Mouse (Mus musculus) G1E (cell line): Measurements from ENCODE around the gene Rbp1. TPM values are rescaled to one million over a fixed set of nuclear protein-coding genes. Genes with fewer than 3 reads are reported as not detected.

Experiments
- ATAC-seq: 2 replicates; pipeline ENCODE4 v1.8.0; 2016; ENCODE audit warnings: mild to moderate bottlenecking; ENCODE audit not compliant: insufficient number of reproducible peaks, poor library complexity, low FRiP score, severe bottlenecking; ENCODE audit errors: extremely low read depth
- DNase-seq: peaks from one replicate; pipeline ENCODE4 v3.0.0; 2012; ENCODE audit warnings: low spot score
- H3K27me3 ChIP-seq: 2 replicates; pipeline ENCODE4 v1.6.1; 2012; ENCODE audit warnings: mild to moderate bottlenecking, low read length, inconsistent platforms; ENCODE audit not compliant: insufficient read depth
- H3K36me3 ChIP-seq: replicated peaks from 2 replicates; pipeline ENCODE3; 2012; ENCODE audit warnings: mild to moderate bottlenecking, inconsistent platforms
- H3K4me1 ChIP-seq: 2 replicates; pipeline ENCODE4 v1.6.1; 2012; ENCODE audit warnings: low read depth, low read length, inconsistent platforms, mixed read lengths; ENCODE audit not compliant: insufficient read depth
- H3K4me3 ChIP-seq: 2 replicates; pipeline ENCODE4 v1.5.1; 2012; ENCODE audit warnings: low read depth, mild to moderate bottlenecking, inconsistent platforms, low read length, moderate library complexity, mixed read lengths
- H3K9me3 ChIP-seq: replicated peaks from 2 replicates; pipeline ENCODE4 v1.6.1; 2012; ENCODE audit warnings: inconsistent platforms
- CTCF ChIP-seq: IDR thresholded peaks from 2 replicates; pipeline ENCODE4 v1.5.1; 2012; ENCODE audit warnings: low read depth, low read length, inconsistent platforms, mixed read lengths
- GATA1 ChIP-seq: IDR thresholded peaks from 2 replicates; pipeline ENCODE4 v1.6.1; 2012; ENCODE audit warnings: borderline replicate concordance, low read length, inconsistent platforms, mixed read lengths
- GATA2 ChIP-seq: IDR thresholded peaks from 2 replicates; pipeline ENCODE4 v1.6.1; 2012; ENCODE audit warnings: low read depth, low read length, inconsistent platforms, borderline replicate concordance
- POLR2AphosphoS5 ChIP-seq: IDR thresholded peaks from 2 replicates; pipeline ENCODE4 v1.6.1; 2012; ENCODE audit warnings: low read depth, low read length, inconsistent platforms; ENCODE audit not compliant: insufficient replicate concordance
- TAL1 ChIP-seq: conservative IDR thresholded peaks from 2 replicates; pipeline ENCODE4 v1.6.1; 2012; ENCODE audit warnings: low read depth, low read length, inconsistent platforms, mixed read lengths
- polyA plus RNA-seq: library from polyadenylated mRNA; stranded (reverse); fragments of >175 nt; gene quantifications from 2 replicates; pipeline ENCODE4 v1.2.3, GENCODE M21; 2012
- total RNA-seq, 2 experiments: library from RNA; stranded (forward) in 1 of 2; stranded (reverse) in 1 of 2; fragments of 200-1000 nt in 1 of 2; fragments of >200 nt in 1 of 2; fragmentation: Nextera tagmentation in 1 of 2; gene quantifications; 2 replicates each; pipeline ENCODE4 v1.2.3; 2014 to 2017

The Rbp1 gene
- total and polyA plus RNA-seq, 3 experiments: 0.05 TPM; not detected in 2

DNA sequence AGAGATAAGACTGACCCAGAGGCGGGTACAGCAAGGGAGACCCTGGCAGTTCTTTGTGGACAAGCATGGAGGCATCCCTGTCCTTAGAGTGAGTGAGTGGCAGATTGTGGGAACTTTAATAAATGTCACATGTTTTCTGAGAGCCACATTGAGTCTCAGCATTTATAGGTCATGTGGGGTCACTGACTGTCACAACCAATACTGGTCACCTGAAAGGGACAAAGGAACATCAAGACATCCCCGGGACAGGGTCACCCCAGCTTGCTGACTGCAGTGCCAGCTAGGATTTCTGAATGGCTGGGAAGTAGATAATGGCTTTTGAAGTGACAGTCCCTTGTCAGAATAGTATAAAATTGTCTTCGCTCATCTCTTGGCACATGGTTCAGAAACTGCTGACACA lies 16.3 kb downstream of the Rbp1 start:
- Histone ChIP-seq H3K9me3 (no peaks in the 10 kb centered on the region), H3K4me1 (peaks cover 17% of the 10 kb centered on the region), H3K36me3 (no peaks in the 10 kb centered on the region), H3K27me3 (peaks cover 52% of the 10 kb centered on the region), H3K4me3 (no peak overlapping the region)
- ATAC-seq (no peak), DNase-seq (no peak)
- TF ChIP-seq POLR2AphosphoS5 (no peak), GATA2 (no peak), GATA1 (no peak), CTCF (no peak), TAL1 (no peak)

DNA sequence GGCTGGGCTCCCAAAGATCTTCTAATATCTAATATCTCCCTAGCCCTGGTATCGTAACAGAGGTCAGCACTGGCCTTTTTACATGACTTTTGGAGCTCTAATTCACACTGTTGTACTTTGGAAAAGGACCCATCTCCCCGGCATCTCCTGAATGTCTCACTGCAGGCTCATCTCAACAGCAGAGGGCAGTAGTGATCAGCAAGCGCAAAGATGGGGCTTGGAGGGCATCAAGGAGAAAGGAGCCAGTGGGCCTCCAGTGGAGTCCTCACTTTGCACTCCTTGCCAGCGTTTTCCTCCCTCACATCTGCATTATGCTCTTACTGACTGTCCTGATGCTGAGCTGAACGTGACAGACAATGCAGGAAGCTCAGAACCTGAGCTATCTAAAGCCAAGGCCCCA lies 19.9 kb downstream of the Rbp1 start:
- Histone ChIP-seq H3K4me1 (peaks cover 40% of the 10 kb centered on the region), H3K27me3 (peaks cover 53% of the 10 kb centered on the region), H3K9me3 (no peaks in the 10 kb centered on the region), H3K4me3 (no peak overlapping the region), H3K36me3 (no peaks in the 10 kb centered on the region)
- ATAC-seq (peak; percentile 55; the same call in 1 of the 2 replicates), DNase-seq (peak; percentile 45)
- peak; percentile 68; the same call in 1 of the 2 replicates for TF ChIP-seq CTCF
- TF ChIP-seq GATA2: no peak
- no peak for TF ChIP-seq GATA1
- TF ChIP-seq POLR2AphosphoS5: no peak
- no peak for TF ChIP-seq TAL1

DNA sequence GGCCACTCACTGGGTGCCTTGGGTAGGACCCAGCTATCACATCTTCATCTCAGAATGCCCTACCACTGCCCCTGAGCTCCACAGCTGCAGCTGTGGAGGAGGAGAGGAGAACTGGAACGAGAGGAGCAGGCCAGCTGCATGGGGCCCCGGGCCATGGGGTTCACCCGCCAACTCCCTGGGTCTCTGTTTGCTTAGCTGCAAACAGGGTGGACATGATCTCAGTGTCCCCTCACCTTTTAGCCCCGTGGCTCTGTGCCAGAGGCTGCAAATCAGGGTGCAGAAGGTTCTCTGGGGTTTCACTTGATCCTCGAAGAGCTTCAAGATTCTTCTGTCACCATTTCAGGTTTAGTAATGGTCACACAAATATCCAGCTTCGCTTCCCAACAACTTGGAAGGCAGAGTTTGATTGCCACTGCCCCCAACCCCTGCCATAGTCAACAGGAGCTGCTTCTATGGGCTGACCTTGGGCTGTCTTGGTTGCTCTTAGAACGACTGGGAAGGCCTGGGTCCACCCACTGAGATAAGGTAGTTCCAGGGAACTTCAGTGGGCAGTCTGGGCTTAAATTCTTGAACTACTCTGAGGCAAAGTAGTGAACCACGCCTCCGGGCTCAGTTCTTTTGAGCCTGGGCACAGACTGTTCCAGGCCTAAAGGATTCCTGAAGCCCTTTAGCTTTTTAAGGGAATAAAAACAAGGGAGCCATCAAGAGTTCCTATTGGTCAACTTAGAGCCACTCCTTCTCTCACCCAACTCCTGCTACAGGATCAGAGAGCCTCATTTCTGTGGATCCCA lies 22.8 kb downstream of the Rbp1 start:
- DNase-seq: no peak
- no peak for ATAC-seq
- TF ChIP-seq POLR2AphosphoS5: no peak
- no peak for TF ChIP-seq GATA2
- TF ChIP-seq TAL1: no peak
- TF ChIP-seq CTCF: no peak
- no peak for TF ChIP-seq GATA1
- Histone ChIP-seq H3K4me1 (peaks cover 42% of the 10 kb centered on the region), H3K4me3 (no peak overlapping the region), H3K27me3 (peaks cover 34% of the 10 kb centered on the region), H3K9me3 (no peaks in the 10 kb centered on the region), H3K36me3 (no peaks in the 10 kb centered on the region)

DNA sequence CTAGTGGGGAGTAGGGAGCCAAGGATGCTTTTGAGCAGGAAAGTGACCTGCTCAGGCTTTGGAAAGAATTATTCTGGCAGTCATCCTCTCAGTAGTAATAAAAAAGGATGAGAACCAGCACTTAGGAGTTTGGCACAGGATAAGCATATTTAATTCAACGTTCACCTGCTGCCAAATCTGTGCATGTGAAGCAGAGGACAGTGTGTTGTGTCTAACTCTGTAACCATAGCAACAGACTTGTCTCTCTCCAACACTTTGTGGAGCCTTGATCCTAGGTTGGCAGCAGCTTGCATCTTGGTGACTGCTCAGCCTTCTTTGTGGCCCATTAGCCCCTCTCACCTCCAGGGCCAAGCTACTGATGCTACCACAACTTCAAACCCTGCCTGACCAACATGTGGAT lies 28.2 kb downstream of the Rbp1 start:
- Histone ChIP-seq H3K36me3 (no peaks in the 10 kb centered on the region), H3K27me3 (peaks cover 11% of the 10 kb centered on the region), H3K4me1 (peaks cover 8% of the 10 kb centered on the region), H3K4me3 (no peak overlapping the region), H3K9me3 (no peaks in the 10 kb centered on the region)
- DNase-seq (no peak), ATAC-seq (no peak)
- TF ChIP-seq POLR2AphosphoS5: no peak
- no peak for TF ChIP-seq TAL1
- TF ChIP-seq GATA1: no peak
- TF ChIP-seq GATA2: no peak
- no peak for TF ChIP-seq CTCF

DNA sequence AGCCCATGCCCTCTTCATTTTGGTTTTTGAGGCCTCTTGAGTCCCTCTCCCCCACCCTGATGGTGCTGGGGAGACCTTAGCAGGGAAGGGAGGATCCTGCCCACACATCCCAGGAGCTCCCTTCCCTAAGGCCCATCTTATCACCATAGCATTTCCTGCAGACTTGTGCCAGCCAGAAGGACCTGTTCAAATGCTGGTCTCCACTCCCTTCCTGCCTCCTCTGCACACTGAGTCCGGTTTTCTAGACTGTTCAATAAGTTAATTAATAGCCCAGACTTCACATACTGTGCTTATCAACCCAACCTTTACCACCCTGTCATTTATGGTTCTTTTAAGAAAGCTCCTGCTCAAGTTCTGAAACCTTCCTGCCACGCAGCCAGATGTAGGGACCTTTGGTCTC lies 43.9 kb downstream of the Rbp1 start:
- H3K27me3 ChIP-seq: 0 out of 2 replicates have a peak, but pooled peaks cover 7% of the 10 kb centered on the region
- peaks cover 3% of the 10 kb centered on the region for H3K4me1 ChIP-seq
- TF ChIP-seq CTCF (no peak), GATA2 (no peak), TAL1 (no peak), POLR2AphosphoS5 (no peak), GATA1 (no peak)
- no peak for DNase-seq
- H3K4me3 ChIP-seq: no peak overlapping the region
- H3K36me3 ChIP-seq: no peaks in the 10 kb centered on the region
- H3K9me3 ChIP-seq: no peaks in the 10 kb centered on the region
- no peak for ATAC-seq

DNA sequence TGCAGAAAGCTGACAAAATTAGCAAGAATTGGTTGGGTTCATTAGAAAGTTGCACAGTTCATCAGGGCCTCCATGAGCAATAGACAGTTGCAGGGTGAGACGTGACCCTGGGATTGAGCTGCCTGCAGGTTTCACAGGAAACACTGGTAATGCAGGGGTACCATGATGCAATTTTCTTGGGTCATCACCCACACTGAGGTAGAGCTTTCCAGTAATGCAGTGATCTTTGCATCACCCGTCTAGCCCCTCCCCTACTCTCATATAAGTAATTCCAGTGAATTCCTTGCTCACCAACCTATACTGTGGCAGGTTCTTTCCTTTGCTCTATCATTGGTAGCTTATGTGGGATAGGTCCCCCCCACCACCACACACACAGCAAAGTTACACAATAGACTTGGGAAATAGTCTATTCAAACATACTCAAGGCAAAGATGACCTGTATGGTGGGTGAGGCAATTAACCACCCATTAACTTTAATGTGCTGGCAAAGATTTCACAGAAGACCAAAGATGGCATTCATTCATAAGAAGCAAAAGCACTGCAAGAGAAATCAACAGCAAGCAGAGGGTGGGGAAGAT lies 57.5 kb downstream of the Rbp1 start:
- ATAC-seq (no peak), DNase-seq (no peak)
- Histone ChIP-seq H3K4me3 (no peak overlapping the region), H3K36me3 (no peaks in the 10 kb centered on the region), H3K9me3 (no peaks in the 10 kb centered on the region), H3K27me3 (no peaks in the 10 kb centered on the region), H3K4me1 (peaks cover 7% of the 10 kb centered on the region; the same call in 1 of the 2 replicates)
- TF ChIP-seq POLR2AphosphoS5 (no peak), CTCF (no peak), GATA1 (no peak), GATA2 (no peak), TAL1 (no peak)
